Mouse (Mus musculus) gastrocnemius, postnatal 36 days (tissue): Measurements from ENCODE around the gene Slc7a1. TPM values are rescaled to one million over a fixed set of nuclear protein-coding genes. Genes with fewer than 3 reads are reported as not detected.
"Not testable (repeated sequence)": the region's sequence is repeated elsewhere in the genome, so short reads cannot be mapped to it uniquely, and the experiment has no call there.

Experiments used
- DNase-seq, 2 experiments: peaks; one replicate each; pipeline ENCODE4 v3.0.0; 2022
- intact Hi-C: fragments of 180-260 bp; cut with DNase I; formaldehyde crosslinking; loops from one replicate; pipeline ENCODE4 v1.15.1; 2025
- total RNA-seq, 2 experiments: library from RNA; stranded (reverse); gene quantifications; 2 replicates each; pipeline ENCODE4 v1.2.3; 2021

Gene Slc7a1
- total RNA-seq, 2 experiments from 2014 or later, result 1.9 to 2.8 TPM

GRCm38 (mm10) chr5:148339126-148339525 is 60.6 kb downstream of the Slc7a1 start:
- DNase-seq, result no peak
- intact Hi-C loops, result loop anchor here (10.0 kb wide), 1 partner anchor 226 kb away; no protein-coding TSS in a partner anchor

- peak; percentile 35 to 49 for DNase-seq
- intact Hi-C loops, result loop anchor here (1.0 to 10.0 kb wide), 2 partner anchors 119 to 232 kb away; no protein-coding TSS in a partner anchor
These were observed 67.1 kb downstream of the Slc7a1 start for GRCm38 (mm10) chr5:148332622-148332974.

- intact Hi-C loops, result loop anchor here (1.0 to 10.0 kb wide), 3 partner anchors 119 to 465 kb away; no protein-coding TSS in a partner anchor
- no peak for DNase-seq
These were observed 67.6 kb downstream of the Slc7a1 start for GRCm38 (mm10) chr5:148331926-148332621.

GRCm38 (mm10) chr5:148331229-148331776 is 68.4 kb downstream of the Slc7a1 start:
- no peak for DNase-seq
- intact Hi-C loops, result loop anchor here (2.0 to 10.0 kb wide), 2 partner anchors 233 to 465 kb away; no protein-coding TSS in a partner anchor

GRCm38 (mm10) chr5:148328982-148329381 is 70.7 kb downstream of the Slc7a1 start:
- intact Hi-C loops, result no loop called here

GRCm38 (mm10) chr5:148326295-148326694 is 73.4 kb downstream of the Slc7a1 start:
- intact Hi-C loops, DNase-seq: not testable (repeated sequence)

More at GRCm38 (mm10) chr5:148328982-148329381, 70.7 kb downstream of the Slc7a1 start:
- DNase-seq, result no peak

GRCm38 (mm10) chr5:148325317-148325885 is 74.3 kb downstream of the Slc7a1 start:
- intact Hi-C loops, result no loop called here
- DNase-seq, result no peak

- DNase-seq, result no peak
- intact Hi-C loops, result no loop called here
These were observed 84.8 kb downstream of the Slc7a1 start for GRCm38 (mm10) chr5:148314931-148315330.

GRCm38 (mm10) chr5:148312443-148312842 is 87.3 kb downstream of the Slc7a1 start:
- intact Hi-C loops, result no loop called here
- no peak for DNase-seq

GRCm38 (mm10) chr5:148310790-148311189 is 88.9 kb downstream of the Slc7a1 start:
- DNase-seq, result peak in 1 of 2 experiments; percentile 12
- intact Hi-C loops, result no loop called here

GRCm38 (mm10) chr5:148304112-148304511 is 95.6 kb downstream of the Slc7a1 start:
- intact Hi-C loops, result no loop called here
- no peak for DNase-seq

GRCm38 (mm10) chr5:148302968-148303367 is 96.7 kb downstream of the Slc7a1 start:
- DNase-seq, result no peak
- intact Hi-C loops, result no loop called here

GRCm38 (mm10) chr5:148293346-148293745 is 106.4 kb downstream of the Slc7a1 start:
- DNase-seq, result no peak

GRCm38 (mm10) chr5:148292862-148293261 is 106.8 kb downstream of the Slc7a1 start:
- DNase-seq, result no peak
- intact Hi-C loops, result no loop called here

More at GRCm38 (mm10) chr5:148293346-148293745, 106.4 kb downstream of the Slc7a1 start:
- intact Hi-C loops, result no loop called here

- intact Hi-C loops, result no loop called here
- DNase-seq, result no peak
These were observed 109.8 kb downstream of the Slc7a1 start for GRCm38 (mm10) chr5:148289951-148290350.

GRCm38 (mm10) chr5:148288804-148289203 is 110.9 kb downstream of the Slc7a1 start:
- intact Hi-C loops, result no loop called here
- no peak for DNase-seq

- intact Hi-C loops, result no loop called here
- no peak for DNase-seq
These were observed 112.2 kb downstream of the Slc7a1 start for GRCm38 (mm10) chr5:148287529-148287928.

- intact Hi-C loops, result no loop called here
- DNase-seq, result no peak
These were observed 116.1 kb downstream of the Slc7a1 start for GRCm38 (mm10) chr5:148283584-148283983.

GRCm38 (mm10) chr5:148283177-148283576 is 116.5 kb downstream of the Slc7a1 start:
- intact Hi-C loops, result no loop called here
- DNase-seq, result no peak

- intact Hi-C loops, result no loop called here
- no peak for DNase-seq
These were observed 117.1 kb downstream of the Slc7a1 start for GRCm38 (mm10) chr5:148282631-148283030.

- DNase-seq, result no peak
- intact Hi-C loops, result no loop called here
These were observed 117.6 kb downstream of the Slc7a1 start for GRCm38 (mm10) chr5:148282093-148282492.

GRCm38 (mm10) chr5:148280321-148280720 is 119.4 kb downstream of the Slc7a1 start:
- intact Hi-C loops, result no loop called here
- no peak for DNase-seq
